Mouse (Mus musculus) cerebellum, adult 11 months (tissue): Measurements from ENCODE around the gene Nr4a2.

Source experiments
- DNase-seq: peaks from one replicate; pipeline ENCODE4 v3.0.0; 2022

The Nr4a2 gene

GRCm38 (mm10) chr2:57123991-57124840, at the start of gene Nr4a2:
Gene Nr4a2, minus strand, starts transcription at chr2:57124003.
- peak; percentile 86 for DNase-seq

GRCm38 (mm10) chr2:57165416-57165815, 41.6 kb upstream of the Nr4a2 start:
- DNase-seq: no peak

GRCm38 (mm10) chr2:57156814-57157213, 33.0 kb upstream of the Nr4a2 start:
- no peak for DNase-seq

- no peak for DNase-seq
Measured at GRCm38 (mm10) chr2:57149796-57150195, 26.0 kb upstream of the Nr4a2 start.

- no peak for DNase-seq
Measured at GRCm38 (mm10) chr2:57148231-57148630, 24.4 kb upstream of the Nr4a2 start.

GRCm38 (mm10) chr2:57145646-57146421, 22.0 kb upstream of the Nr4a2 start:
- no peak for DNase-seq

- DNase-seq: no peak
Measured at GRCm38 (mm10) chr2:57138594-57138993, 14.8 kb upstream of the Nr4a2 start.

- DNase-seq: no peak
Measured at GRCm38 (mm10) chr2:57127461-57127860, 3.7 kb upstream of the Nr4a2 start.

GRCm38 (mm10) chr2:57125891-57126290, 2.1 kb upstream of the Nr4a2 start:
- DNase-seq: no peak

- DNase-seq: peak; percentile 52
Measured at GRCm38 (mm10) chr2:57122986-57123980, 520 bp downstream of the Nr4a2 start.

GRCm38 (mm10) chr2:57121110-57121509, 2.7 kb downstream of the Nr4a2 start:
- no peak for DNase-seq

- DNase-seq: peak; percentile 63
Measured at GRCm38 (mm10) chr2:57117201-57117951, 6.4 kb downstream of the Nr4a2 start.

- peak; percentile 75 for DNase-seq
Measured at GRCm38 (mm10) chr2:57116366-57117200, 7.2 kb downstream of the Nr4a2 start.

GRCm38 (mm10) chr2:57115864-57116365, 7.9 kb downstream of the Nr4a2 start:
- DNase-seq: peak; percentile 62

- no peak for DNase-seq
Measured at GRCm38 (mm10) chr2:57115181-57115863, 8.5 kb downstream of the Nr4a2 start.

- DNase-seq: peak; percentile 81
Measured at GRCm38 (mm10) chr2:57114211-57115151, 9.3 kb downstream of the Nr4a2 start.

GRCm38 (mm10) chr2:57113431-57113830, 10.4 kb downstream of the Nr4a2 start:
- no peak for DNase-seq

GRCm38 (mm10) chr2:57112949-57113348, 10.9 kb downstream of the Nr4a2 start:
- no peak for DNase-seq
